Mouse (Mus musculus) C2C12 (cell line): Measurements from ENCODE around the gene Tpcn2.

Experiments used
- CTCF ChIP-seq: IDR thresholded peaks from one replicate; pipeline ENCODE4 v1.5.1; 2011; ENCODE audit not compliant: control insufficient read depth, insufficient read depth, insufficient read length
- FOSL1 ChIP-seq: IDR thresholded peaks from one replicate; pipeline ENCODE4 v1.8.0; 2011; ENCODE audit warnings: mild to moderate bottlenecking, low read length; ENCODE audit not compliant: poor library complexity, insufficient read depth, severe bottlenecking
- MYOD1 ChIP-seq: IDR thresholded peaks from one replicate; pipeline ENCODE4 v1.6.1; 2011; ENCODE audit warnings: low read depth; ENCODE audit not compliant: control insufficient read depth, insufficient read length
- USF1 ChIP-seq: IDR thresholded peaks from one replicate; pipeline ENCODE4 v1.6.1; 2011; ENCODE audit warnings: low read depth, mild to moderate bottlenecking, control low read depth, moderate library complexity

DNA sequence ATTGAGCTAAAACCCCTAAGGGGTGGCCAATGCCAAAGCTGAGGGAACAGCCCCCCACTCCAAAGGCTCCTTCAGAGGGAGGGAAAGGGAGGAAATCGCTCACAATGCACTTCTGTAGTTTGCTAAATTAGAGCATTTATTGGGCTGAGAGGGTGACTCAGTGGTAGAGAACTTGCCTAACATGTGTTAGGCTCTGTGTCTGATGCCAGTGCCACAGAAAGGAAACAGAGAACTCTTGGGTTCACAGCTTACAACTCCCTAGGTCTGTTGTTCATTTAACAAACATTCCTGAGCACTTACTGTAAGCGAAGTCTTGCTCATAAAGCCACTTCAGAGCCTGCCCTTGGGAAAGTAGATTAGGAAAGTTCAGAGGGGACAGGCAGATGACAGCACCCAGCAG lies 46.2 kb upstream of the Tpcn2 start:
- TF ChIP-seq CTCF (no peak), USF1 (no peak), MYOD1 (no peak), FOSL1 (no peak)
